Mouse (Mus musculus): Measurements from ENCODE around the gene Prss22.
"Not testable (repeated sequence)": the region's sequence is repeated elsewhere in the genome, so short reads cannot be mapped to it uniquely, and the experiment has no call there.

Gene Prss22

GRCm38 (mm10) chr17:23994667-23995066, 3.2 kb downstream of the Prss22 start:
- no peak for DNase-seq

GRCm38 (mm10) chr17:23993559-23994428, 4.1 kb downstream of the Prss22 start:
- DNase-seq: peak; percentile 92

- DNase-seq: no peak
These were observed 4.9 kb downstream of the Prss22 start for GRCm38 (mm10) chr17:23992789-23993553.

GRCm38 (mm10) chr17:23989802-23990201, 8.1 kb downstream of the Prss22 start:
- no peak for DNase-seq

- no peak for DNase-seq
These were observed 12.9 kb downstream of the Prss22 start for GRCm38 (mm10) chr17:23984989-23985388.

GRCm38 (mm10) chr17:23982912-23983311, 15.0 kb downstream of the Prss22 start:
- no peak for DNase-seq

- no peak for DNase-seq
These were observed 17.5 kb downstream of the Prss22 start, which contains the start of gene Prss30 for GRCm38 (mm10) chr17:23980297-23980909. TSS of gene Prss30 (minus strand) at chr17:23980566.

GRCm38 (mm10) chr17:23979471-23979870, 18.4 kb downstream of the Prss22 start:
- DNase-seq: no peak

GRCm38 (mm10) chr17:23976665-23977064, 21.2 kb downstream of the Prss22 start:
- no peak for DNase-seq

GRCm38 (mm10) chr17:23971315-23971714, 26.6 kb downstream of the Prss22 start:
- DNase-seq: no peak

GRCm38 (mm10) chr17:23969231-23969630, 28.7 kb downstream of the Prss22 start:
- peak; percentile 75 for DNase-seq

GRCm38 (mm10) chr17:23968780-23969179, 29.1 kb downstream of the Prss22 start:
- DNase-seq: no peak

- DNase-seq: peak; percentile 18
These were observed 31.1 kb downstream of the Prss22 start for GRCm38 (mm10) chr17:23966658-23967401.

- peak; percentile 64 for DNase-seq
These were observed 32.0 kb downstream of the Prss22 start for GRCm38 (mm10) chr17:23965805-23966425.

- DNase-seq: no peak
These were observed 36.3 kb downstream of the Prss22 start for GRCm38 (mm10) chr17:23961573-23962122.

- peak; percentile 71 for DNase-seq
These were observed 37.7 kb downstream of the Prss22 start for GRCm38 (mm10) chr17:23960084-23960738.

GRCm38 (mm10) chr17:23955174-23955573, 42.7 kb downstream of the Prss22 start, which contains the start of gene Sbpl:
TSS of gene Sbpl (minus strand) at chr17:23955274.
- DNase-seq: no peak

- DNase-seq: not testable (repeated sequence)
These were observed 47.1 kb downstream of the Prss22 start for GRCm38 (mm10) chr17:23950828-23951227.

GRCm38 (mm10) chr17:23949068-23949467, 48.8 kb downstream of the Prss22 start:
- DNase-seq: no peak

- DNase-seq: not testable (repeated sequence)
These were observed 50.4 kb downstream of the Prss22 start for GRCm38 (mm10) chr17:23947486-23947885.

Data from layer of hippocampus, adult 9-11 months (tissue).